Mouse (Mus musculus) hindbrain, embryonic 14.5 days (tissue): ENCODE data around the gene 1700029P11Rik. TPM values are rescaled to one million over a fixed set of nuclear protein-coding genes. Genes with fewer than 3 reads are reported as not detected.

ENCODE experiments used
- ATAC-seq: fragments of 200-750 bp; cut with Nextera tagmentation; 2 replicates; pipeline ENCODE4 v1.8.0; 2017; ENCODE audit warnings: moderate number of reproducible peaks, mild to moderate bottlenecking, moderate TSS enrichment, moderate library complexity; ENCODE audit not compliant: low FRiP score
- DNase-seq: peaks from one replicate; pipeline ENCODE4 v3.0.0-alpha.2; 2015; ENCODE audit warnings: low spot score
- H3K27ac ChIP-seq: fragments of 300-500 bp; sonication (generic); 2 replicates; pipeline ENCODE4 v1.5.1; 2014; ENCODE audit warnings: mild to moderate bottlenecking, moderate library complexity
- H3K27me3 ChIP-seq: fragments of 300-500 bp; sonication (generic); 2 replicates; pipeline ENCODE4 v1.6.1; 2014; ENCODE audit warnings: mild to moderate bottlenecking, low read length, mixed read lengths; ENCODE audit not compliant: control insufficient read depth, insufficient read depth
- H3K36me3 ChIP-seq: fragments of 300-500 bp; sonication (generic); replicated peaks from 2 replicates; pipeline ENCODE4 v1.6.1; 2014; ENCODE audit not compliant: control insufficient read depth, insufficient read depth
- H3K4me1 ChIP-seq: fragments of 300-500 bp; sonication (generic); replicated peaks from 2 replicates; pipeline ENCODE4 v1.6.1; 2014; ENCODE audit warnings: antibody characterized with exemption, low read length, mixed read lengths; ENCODE audit not compliant: control insufficient read depth, insufficient read depth
- H3K4me2 ChIP-seq: fragments of 300-500 bp; sonication (generic); replicated peaks from 2 replicates; pipeline ENCODE4 v1.6.1; 2014; ENCODE audit warnings: mild to moderate bottlenecking, moderate library complexity
- H3K4me3 ChIP-seq: fragments of 300-500 bp; sonication (generic); replicated peaks from 2 replicates; pipeline ENCODE4 v1.5.1; 2014; ENCODE audit warnings: mild to moderate bottlenecking, low read length
- H3K9ac ChIP-seq: fragments of 300-500 bp; sonication (generic); 2 replicates; pipeline ENCODE4 v1.6.1; 2014
- H3K9me3 ChIP-seq: fragments of 300-500 bp; sonication (generic); 2 replicates; pipeline ENCODE4 v1.6.1; 2016; ENCODE audit warnings: low read length; ENCODE audit not compliant: control insufficient read depth
- WGBS: fragments of 180-500 bp; shearing (Covaris S2); extraction: QIAGEN DNeasy Blood & Tissue Kit; methylation state at CpG from one replicate; pipeline ENCODE4 v1.1.7; 2014; 5-methylcytosine and 5-hydroxymethylcytosine counted together
- polyA plus RNA-seq: library from polyadenylated mRNA; unstranded; fragments of >200 nt; fragmentation: Nextera tagmentation; extraction: Ambion mirVana; gene quantifications from 2 replicates; pipeline ENCODE4 v1.2.1, GENCODE M21; 2014

1700029P11Rik gene
- polyA plus RNA-seq, 1 experiment from 2014 or later = not detected

- H3K4me2 ChIP-seq = no peak overlapping the region
- no peaks in the 10 kb centered on the region for H3K27me3 ChIP-seq
- no peak overlapping the region for H3K9ac ChIP-seq
- H3K27ac ChIP-seq = no peak overlapping the region
- no peak overlapping the region for H3K4me3 ChIP-seq
- H3K36me3 ChIP-seq = peaks cover 10% of the 10 kb centered on the region
- no peak for DNase-seq
- no peaks in the 10 kb centered on the region for H3K9me3 ChIP-seq
- 91% methylated on average over 4 of the region's 4 CpGs for WGBS
- peaks cover 21% of the 10 kb centered on the region for H3K4me1 ChIP-seq
- no peak for ATAC-seq
These were observed 40.6 kb upstream of the 1700029P11Rik start for GRCm38 (mm10) chr15:81939774-81940173.

GRCm38 (mm10) chr15:81940219-81940618 lies 40.1 kb upstream of the 1700029P11Rik start:
- WGBS = 90% methylated on average over 5 of the region's 5 CpGs
- H3K27me3 ChIP-seq = no peaks in the 10 kb centered on the region
- H3K4me2 ChIP-seq = no peak overlapping the region
- DNase-seq (no peak), ATAC-seq (no peak)
- no peak overlapping the region for H3K4me3 ChIP-seq
- H3K9me3 ChIP-seq = no peaks in the 10 kb centered on the region
- H3K27ac ChIP-seq = no peak overlapping the region
- no peak overlapping the region for H3K9ac ChIP-seq
- peaks cover 21% of the 10 kb centered on the region for H3K4me1 ChIP-seq
- peaks cover 10% of the 10 kb centered on the region for H3K36me3 ChIP-seq

- Histone ChIP-seq H3K4me1 (peaks cover 21% of the 10 kb centered on the region), H3K9ac (no peak overlapping the region), H3K27ac (no peak overlapping the region), H3K9me3 (no peaks in the 10 kb centered on the region), H3K4me2 (no peak overlapping the region), H3K27me3 (no peaks in the 10 kb centered on the region), H3K4me3 (no peak overlapping the region), H3K36me3 (peaks cover 10% of the 10 kb centered on the region)
- ATAC-seq (no peak), DNase-seq (no peak)
- 90% methylated on average over 2 of the region's 2 CpGs for WGBS
These were observed 39.3 kb upstream of the 1700029P11Rik start for GRCm38 (mm10) chr15:81941010-81941409.

- no peak overlapping the region for H3K27ac ChIP-seq
These were observed 37.1 kb upstream of the 1700029P11Rik start for GRCm38 (mm10) chr15:81943176-81943749.

GRCm38 (mm10) chr15:81949076-81949475 lies 31.3 kb upstream of the 1700029P11Rik start:
- Histone ChIP-seq H3K4me3 (no peak overlapping the region), H3K27ac (no peak overlapping the region), H3K9ac (no peak overlapping the region), H3K4me2 (no peak overlapping the region), H3K27me3 (no peaks in the 10 kb centered on the region), H3K36me3 (peaks cover 67% of the 10 kb centered on the region), H3K4me1 (no peaks in the 10 kb centered on the region), H3K9me3 (no peaks in the 10 kb centered on the region)
- ATAC-seq (no peak), DNase-seq (no peak)
- WGBS = 86% methylated on average over 10 of the region's 10 CpGs

More at GRCm38 (mm10) chr15:81943176-81943749, 37.1 kb upstream of the 1700029P11Rik start:
- Histone ChIP-seq H3K9me3 (no peaks in the 10 kb centered on the region), H3K27me3 (no peaks in the 10 kb centered on the region), H3K9ac (0 out of 2 replicates have a peak overlapping the region, but pooled peaks have one; percentile 16), H3K36me3 (peaks cover 29% of the 10 kb centered on the region), H3K4me1 (peaks cover 18% of the 10 kb centered on the region), H3K4me3 (no peak overlapping the region), H3K4me2 (no peak overlapping the region)
- 11% methylated on average over 9 of the region's 9 CpGs for WGBS
- peak; percentile 38; the same call in 1 of the 2 replicates for ATAC-seq
- DNase-seq = no peak

- ATAC-seq (no peak), DNase-seq (no peak)
- H3K4me1 ChIP-seq = no peaks in the 10 kb centered on the region
- H3K27me3 ChIP-seq = no peaks in the 10 kb centered on the region
- no peak overlapping the region for H3K9ac ChIP-seq
- H3K36me3 ChIP-seq = peaks cover 72% of the 10 kb centered on the region
- H3K27ac ChIP-seq = no peak overlapping the region
- H3K9me3 ChIP-seq = no peaks in the 10 kb centered on the region
- H3K4me3 ChIP-seq = no peak overlapping the region
- 69% methylated on average over 11 of the region's 11 CpGs for WGBS
- H3K4me2 ChIP-seq = no peak overlapping the region
These were observed 30.7 kb upstream of the 1700029P11Rik start for GRCm38 (mm10) chr15:81949476-81950131.

GRCm38 (mm10) chr15:81950716-81951115 lies 29.6 kb upstream of the 1700029P11Rik start:
- Histone ChIP-seq H3K27me3 (no peaks in the 10 kb centered on the region), H3K27ac (no peak overlapping the region), H3K36me3 (peaks cover 82% of the 10 kb centered on the region), H3K4me2 (no peak overlapping the region), H3K9ac (no peak overlapping the region), H3K9me3 (no peaks in the 10 kb centered on the region), H3K4me3 (no peak overlapping the region), H3K4me1 (no peaks in the 10 kb centered on the region)
- WGBS = 91% methylated on average over 5 of the region's 5 CpGs
- DNase-seq = no peak
- ATAC-seq = no peak

- DNase-seq (no peak), ATAC-seq (no peak)
- Histone ChIP-seq H3K4me3 (no peak overlapping the region), H3K9me3 (no peaks in the 10 kb centered on the region), H3K36me3 (peaks cover 86% of the 10 kb centered on the region), H3K9ac (no peak overlapping the region), H3K27me3 (no peaks in the 10 kb centered on the region), H3K4me1 (no peaks in the 10 kb centered on the region), H3K4me2 (no peak overlapping the region), H3K27ac (no peak overlapping the region)
- 90% methylated on average over 9 of the region's 9 CpGs for WGBS
These were observed 29.2 kb upstream of the 1700029P11Rik start for GRCm38 (mm10) chr15:81951159-81951558.

- no peaks in the 10 kb centered on the region for H3K27me3 ChIP-seq
- H3K27ac ChIP-seq = no peak overlapping the region
- H3K36me3 ChIP-seq = peaks cover 77% of the 10 kb centered on the region
- H3K9me3 ChIP-seq = no peaks in the 10 kb centered on the region
- H3K4me2 ChIP-seq = no peak overlapping the region
- no peak for ATAC-seq
- no peak overlapping the region for H3K9ac ChIP-seq
- WGBS = 94% methylated on average over 4 of the region's 4 CpGs
- no peak overlapping the region for H3K4me3 ChIP-seq
- H3K4me1 ChIP-seq = no peaks in the 10 kb centered on the region
- DNase-seq = no peak
These were observed 28.0 kb upstream of the 1700029P11Rik start for GRCm38 (mm10) chr15:81952310-81952709.
